Mouse (Mus musculus) c-Kit-negative CD71-positive TER-119-positive erythroid progenitor cells, embryonic 14.5 days (primary cell): ENCODE results near the gene Deup1.

ENCODE experiments used
- DNase-seq: peaks from one replicate; pipeline ENCODE4 v3.0.0-alpha.2; 2013; ENCODE audit warnings: low read depth, low spot score

Gene Deup1

GRCm38 (mm10) chr9:15627785-15628287, at the start of gene Deup1:
Deup1 (minus strand) TSS chr9:15627933.
- no peak for DNase-seq

DNA sequence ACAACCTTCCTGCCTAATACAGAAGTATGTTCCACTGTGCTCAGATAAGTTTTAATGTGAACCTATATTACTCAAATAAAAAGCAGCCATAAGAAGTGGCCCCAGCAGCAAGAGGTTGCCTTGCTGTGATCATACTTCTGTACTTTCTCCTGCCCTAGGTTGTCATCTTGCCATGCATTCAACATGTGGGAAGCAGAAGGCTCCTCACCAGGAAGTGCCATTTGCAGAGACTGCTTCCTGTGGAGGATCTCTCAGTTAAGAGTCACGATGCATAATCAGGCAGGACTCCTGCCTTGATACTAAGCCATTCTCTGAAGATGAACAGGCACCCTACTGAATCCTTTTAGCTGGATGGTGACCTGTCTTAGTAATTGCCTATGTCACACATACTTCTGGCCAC, 44.5 kb upstream of the Deup1 start:
- no peak for DNase-seq

- no peak for DNase-seq
Observed at GRCm38 (mm10) chr9:15670002-15670527, 42.3 kb upstream of the Deup1 start.

DNA sequence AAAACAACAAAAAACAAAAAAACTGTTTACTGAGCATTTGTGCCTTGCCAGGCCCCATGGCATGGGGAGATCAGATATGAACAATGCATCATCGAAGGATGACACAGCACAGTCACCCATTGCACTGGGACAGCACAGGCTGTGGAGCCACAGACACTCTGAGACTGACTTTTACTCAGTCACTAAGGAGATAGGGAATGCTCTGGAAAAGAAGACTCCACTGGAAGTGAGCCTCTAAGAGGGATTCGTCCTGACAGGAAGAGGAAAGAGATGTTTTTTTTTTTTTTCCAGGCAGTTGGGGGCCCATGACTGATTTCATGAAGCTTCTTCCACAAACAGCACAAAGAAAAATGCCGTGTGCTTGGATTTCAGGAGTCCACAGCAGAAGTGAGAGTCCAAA, 41.7 kb upstream of the Deup1 start:
- DNase-seq, result no peak

- no peak for DNase-seq
Observed at GRCm38 (mm10) chr9:15664606-15665005, 36.9 kb upstream of the Deup1 start.

DNA sequence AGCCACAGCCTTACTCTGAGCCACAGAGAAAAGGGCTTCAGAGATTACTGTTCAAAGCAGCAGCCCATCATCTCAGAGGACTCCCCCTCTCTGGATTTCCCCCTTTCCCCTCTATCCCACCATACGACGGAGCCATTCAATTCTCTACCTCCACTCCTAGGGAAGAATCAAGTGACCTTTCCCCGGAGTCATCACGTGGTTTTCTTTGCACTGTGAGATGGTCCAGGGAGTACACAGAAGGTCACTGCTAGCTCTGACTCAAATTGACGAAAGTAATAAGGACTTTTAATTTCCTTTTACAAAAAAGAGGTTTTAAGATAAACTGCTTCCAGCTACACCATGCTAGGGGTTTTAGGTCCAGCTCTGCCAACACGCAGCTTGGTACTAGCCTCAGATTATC, 31.3 kb upstream of the Deup1 start:
- no peak for DNase-seq

GRCm38 (mm10) chr9:15658236-15658785, 30.6 kb upstream of the Deup1 start:
- no peak for DNase-seq

GRCm38 (mm10) chr9:15653036-15653435, 25.3 kb upstream of the Deup1 start:
- no peak for DNase-seq

GRCm38 (mm10) chr9:15649977-15650376, 22.2 kb upstream of the Deup1 start:
- no peak for DNase-seq

- DNase-seq, result no peak
Observed at GRCm38 (mm10) chr9:15627384-15627783, 349 bp downstream of the Deup1 start.

DNA sequence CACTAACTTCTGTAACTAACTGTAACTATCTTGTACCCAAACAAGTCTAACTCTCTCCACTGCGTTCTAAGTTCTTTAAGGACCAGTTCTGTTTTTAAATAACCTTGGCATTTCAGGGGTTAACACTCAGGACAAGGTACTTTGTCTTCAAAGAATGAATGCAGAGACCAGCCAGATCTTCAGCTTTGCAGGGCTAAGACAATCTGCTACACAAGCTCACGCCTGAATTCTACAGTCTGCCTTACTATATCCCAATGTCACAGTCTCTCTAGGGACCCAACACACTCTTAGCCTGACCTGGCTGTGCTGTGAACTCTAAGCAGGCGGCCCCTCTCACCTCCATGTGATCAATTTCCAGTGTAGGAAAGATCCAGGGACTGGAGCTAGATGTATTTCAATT, 3.0 kb downstream of the Deup1 start:
- no peak for DNase-seq

DNA sequence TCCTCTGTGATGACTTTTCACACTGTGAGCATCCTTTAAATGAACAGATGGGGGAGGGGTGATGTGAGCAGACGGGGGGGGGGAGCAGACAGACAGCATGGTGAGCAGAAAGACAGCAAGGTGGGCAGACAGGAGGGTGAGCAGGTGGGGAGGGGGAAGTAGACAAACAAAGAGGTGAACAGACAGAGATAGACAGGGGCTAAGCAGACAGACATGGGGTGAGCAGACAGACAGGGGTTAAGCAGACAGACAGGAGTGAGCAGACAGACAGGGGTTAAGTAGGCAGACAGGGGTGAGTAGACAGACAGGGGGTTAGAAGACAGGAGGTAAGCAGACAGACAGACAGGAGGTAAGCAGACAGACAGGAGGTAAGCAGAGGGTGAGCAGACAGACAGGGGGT, 8.0 kb downstream of the Deup1 start:
- no peak for DNase-seq

- DNase-seq, result no peak
Observed at GRCm38 (mm10) chr9:15619020-15619590, 8.6 kb downstream of the Deup1 start.

GRCm38 (mm10) chr9:15617061-15617460, 10.7 kb downstream of the Deup1 start:
- no peak for DNase-seq

DNA sequence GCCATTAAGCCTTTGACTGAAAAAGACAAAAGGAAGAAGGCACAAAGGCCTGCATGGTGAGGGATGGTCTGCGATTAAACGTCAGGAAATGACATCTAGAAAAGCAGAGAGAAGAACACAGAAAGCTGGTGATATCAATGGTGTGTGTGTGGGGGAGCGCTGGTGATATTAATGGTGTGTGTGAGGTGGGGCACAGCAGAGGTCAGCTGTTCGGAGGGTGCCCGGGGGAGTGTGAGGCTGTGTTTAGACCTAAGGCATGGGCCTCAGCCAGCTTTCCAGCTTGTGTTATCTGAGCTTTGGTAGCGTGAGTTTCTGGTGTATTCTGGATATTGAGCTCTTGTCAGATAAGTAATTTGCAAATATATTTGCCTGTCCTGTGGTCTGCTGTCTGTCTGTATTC, 11.3 kb downstream of the Deup1 start:
- no peak for DNase-seq

DNA sequence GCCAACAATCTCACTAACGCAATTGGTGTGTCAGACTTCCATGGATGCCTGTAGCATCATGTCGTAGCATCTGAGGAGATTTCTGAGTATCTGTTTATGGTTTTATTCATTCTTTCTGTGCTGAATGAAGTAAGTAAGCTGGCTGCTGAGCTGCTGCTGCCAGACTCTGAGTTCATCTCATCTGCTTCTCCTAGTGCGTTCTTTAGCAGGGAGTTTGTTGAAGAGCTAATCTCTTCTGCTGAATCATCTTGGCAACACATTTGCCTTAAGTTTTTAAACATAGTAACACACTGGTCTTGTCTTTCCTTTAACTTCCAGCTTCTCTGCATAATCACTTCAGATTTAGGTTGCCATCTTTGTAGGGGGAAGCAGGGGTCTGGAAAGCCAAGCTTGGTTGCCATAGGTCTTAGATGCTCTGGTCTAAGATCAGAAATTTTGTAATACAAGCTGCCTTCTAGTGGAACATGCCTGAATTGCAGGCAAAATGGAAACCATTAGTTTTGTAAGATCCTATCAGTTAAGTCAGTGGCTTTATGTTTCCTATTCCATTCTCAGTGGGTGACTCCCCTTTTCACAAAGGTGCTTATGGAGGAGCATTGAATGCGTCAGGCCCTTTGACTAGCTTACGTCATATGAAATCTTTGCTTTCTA, 18.3 kb downstream of the Deup1 start:
- no peak for DNase-seq

- DNase-seq, result no peak
Observed at GRCm38 (mm10) chr9:15607601-15608000, 20.1 kb downstream of the Deup1 start.

DNA sequence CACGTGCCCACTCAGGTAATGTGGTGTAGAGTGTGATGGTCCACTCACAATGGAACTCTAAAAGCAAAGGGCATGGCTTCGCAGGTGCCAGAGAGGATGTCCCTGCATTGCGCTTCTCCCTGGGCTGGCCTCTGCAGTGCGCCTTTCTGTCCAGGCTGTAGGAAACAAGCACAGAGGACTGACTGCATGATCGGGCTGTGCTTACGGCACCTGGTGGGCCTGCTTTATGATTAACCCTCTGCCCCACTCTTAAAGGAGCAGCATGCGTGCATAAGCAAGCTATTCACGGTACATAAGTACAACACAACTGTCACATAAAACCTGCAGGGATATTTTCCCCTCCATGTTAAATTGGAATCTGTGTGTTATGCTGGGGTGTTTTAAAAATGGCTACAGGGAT, 24.6 kb downstream of the Deup1 start:
- no peak for DNase-seq

DNA sequence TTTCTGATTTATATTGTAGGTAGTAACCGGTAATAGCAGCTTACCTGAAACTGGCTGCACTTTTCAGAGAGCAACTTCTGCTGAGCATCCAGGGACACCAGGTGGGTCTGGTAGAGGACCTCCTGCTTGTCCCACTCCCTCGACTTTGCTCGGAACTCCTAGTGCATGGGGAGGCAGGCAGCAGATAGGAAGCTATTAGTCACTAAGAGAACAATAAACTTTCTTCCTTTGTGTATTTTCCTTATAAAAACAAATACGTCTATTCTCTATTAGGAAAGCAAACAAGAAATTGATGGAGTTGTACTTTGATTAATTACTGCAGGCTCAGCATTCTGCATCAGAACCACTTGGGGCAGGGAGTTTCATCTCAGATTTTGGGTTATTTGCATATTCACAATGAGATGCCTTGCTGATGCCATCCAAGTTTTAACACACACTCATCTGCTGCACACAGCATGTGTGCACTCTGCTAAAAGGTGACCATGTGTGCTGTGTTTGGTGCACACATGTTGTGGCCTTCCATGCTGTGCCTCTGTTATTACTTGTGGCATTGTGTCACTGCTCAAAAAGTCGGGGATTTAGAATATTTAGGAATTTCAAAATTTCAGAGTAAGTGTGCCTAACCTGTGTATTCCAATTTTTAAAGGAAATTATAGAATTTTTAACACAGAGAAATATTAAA, 26.7 kb downstream of the Deup1 start:
- DNase-seq, result no peak

DNA sequence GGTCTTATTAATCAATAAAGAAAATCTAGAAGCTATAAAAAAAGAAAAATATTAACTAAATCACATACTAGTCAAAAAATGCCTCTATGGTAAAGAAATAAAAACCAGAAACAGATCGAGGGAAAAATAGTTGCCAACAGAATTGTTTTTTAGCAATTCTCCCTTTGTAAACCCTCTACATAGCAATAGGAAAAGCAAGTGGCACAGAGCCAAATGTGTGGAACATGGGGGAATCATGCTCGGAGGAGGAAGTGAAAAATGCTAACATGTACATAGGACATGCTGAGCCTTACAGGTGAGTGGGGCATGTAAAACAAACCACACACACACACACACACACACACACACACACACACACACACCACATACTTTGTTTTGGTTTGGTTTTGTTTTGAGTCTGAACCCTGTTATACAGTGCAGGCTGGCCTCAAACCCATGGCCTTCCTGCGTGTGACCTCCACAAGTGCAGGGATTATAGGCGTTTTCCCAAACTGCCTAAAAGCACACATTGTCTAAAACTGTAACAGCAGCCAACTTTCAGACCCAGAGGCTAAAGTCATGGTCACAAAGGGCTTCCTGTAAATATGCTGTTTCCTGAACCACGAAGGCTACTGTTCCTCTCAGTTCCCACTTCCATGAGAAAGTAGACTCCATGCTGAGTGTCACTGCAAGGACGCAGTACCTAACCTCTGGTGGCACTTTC, 27.4 kb downstream of the Deup1 start:
- DNase-seq, result no peak

DNA sequence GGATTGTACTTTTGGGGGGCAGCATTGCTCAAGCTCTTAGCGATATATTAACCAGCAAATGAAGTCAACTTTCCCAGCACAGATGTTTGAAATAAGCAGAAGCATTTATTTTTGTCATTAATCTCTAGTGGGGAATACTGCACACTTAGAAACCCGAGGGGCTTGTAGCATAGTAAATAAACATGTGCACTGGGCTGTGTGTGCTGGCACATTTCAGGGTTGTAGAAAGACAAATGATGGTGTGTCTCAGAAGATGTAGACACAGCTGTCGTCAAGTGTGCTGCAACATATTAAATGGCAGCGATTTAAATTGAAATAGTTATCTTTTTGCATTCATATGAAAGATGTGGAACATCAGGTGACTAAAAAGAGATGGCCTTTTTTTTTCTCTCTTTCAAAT, 31.1 kb downstream of the Deup1 start:
- no peak for DNase-seq

- DNase-seq, result no peak
Observed at GRCm38 (mm10) chr9:15594148-15594547, 33.6 kb downstream of the Deup1 start.
